Mouse (Mus musculus) frontal cortex, adult 2 months (tissue): ENCODE data around the gene Denr. TPM values are rescaled to one million over a fixed set of nuclear protein-coding genes. Genes with fewer than 3 reads are reported as not detected.

Source experiments
- DNase-seq, 2 experiments: peaks; one replicate each; pipeline ENCODE4 v3.0.0; 2022; ENCODE audit warnings: low spot score in 1 of 2; ENCODE audit errors: extremely low spot score in 1 of 2
- polyA plus RNA-seq: library from polyadenylated mRNA; depleted of rRNA; stranded (reverse); fragments of >200 nt; gene quantifications from 2 replicates; pipeline ENCODE4 v1.2.3, GENCODE M21; 2012

Gene Denr
- polyA plus RNA-seq, 1 experiment: 53.2 TPM

- no peak for DNase-seq
Measured at GRCm38 (mm10) chr5:123906146-123906975, 614 bp upstream of the Denr start.

DNA sequence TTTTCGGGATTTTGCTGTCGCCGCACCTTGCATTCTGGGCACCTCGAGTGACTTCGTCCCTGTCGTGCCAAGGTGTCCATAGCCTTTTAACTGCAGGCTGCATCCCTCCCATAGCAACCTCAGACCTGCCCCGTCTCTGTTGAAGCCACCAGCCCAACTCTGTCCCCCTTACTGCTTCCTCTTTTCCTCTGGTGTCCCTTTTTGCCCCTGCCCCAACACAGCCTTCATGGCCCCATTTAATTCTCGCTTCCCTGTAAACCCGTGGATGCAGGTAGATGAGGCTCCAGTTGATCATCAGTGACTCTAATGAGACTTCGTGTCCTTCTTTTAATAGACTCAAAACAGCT lies 629 bp downstream of the Denr start:
- DNase-seq: no peak

- DNase-seq: no peak
Measured at GRCm38 (mm10) chr5:123914852-123915251, 7.9 kb downstream of the Denr start.

DNA sequence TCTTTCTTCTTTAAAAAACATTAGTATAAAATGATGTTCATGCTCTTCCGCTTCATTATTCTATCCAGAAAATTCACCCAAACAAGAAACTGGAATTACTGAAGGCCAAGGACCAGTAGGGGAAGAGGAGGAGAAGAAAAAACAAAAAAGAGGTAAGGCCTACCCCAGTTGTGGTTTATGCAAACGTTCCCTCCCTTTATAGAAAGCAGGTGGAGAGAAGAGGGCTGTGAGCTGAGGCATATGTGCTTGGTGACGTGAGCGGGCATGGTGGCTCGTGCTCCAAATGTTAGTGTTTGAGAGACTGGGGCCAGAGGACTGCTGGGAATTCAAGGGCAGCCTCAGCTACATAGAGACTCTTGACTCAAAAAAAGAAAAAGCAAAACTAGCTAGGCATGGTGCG lies 15.1 kb downstream of the Denr start:
- DNase-seq: no peak

DNA sequence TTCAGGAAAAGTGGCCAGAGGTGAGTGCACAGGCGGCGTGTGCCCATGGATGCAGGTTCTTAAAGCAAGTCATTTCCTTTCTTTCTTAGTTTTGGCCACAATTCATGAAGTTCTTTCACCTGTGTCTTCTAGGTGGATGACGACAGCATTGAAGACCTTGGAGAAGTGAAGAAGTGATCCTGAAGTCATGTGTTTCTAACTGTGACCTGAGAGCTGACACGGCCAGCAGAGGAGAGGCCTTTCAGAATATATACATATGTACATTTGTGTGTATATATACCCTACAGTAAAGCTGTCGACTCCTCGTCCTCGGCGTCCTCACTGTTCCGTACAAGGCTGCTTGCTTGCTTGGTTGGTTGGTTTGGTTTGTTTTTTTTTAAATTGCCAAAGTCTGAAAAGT lies 20.1 kb downstream of the Denr start, which contains the start of gene Gm43518:
Gene Gm43518 (plus strand): TSS at position 301 of the 400 bp plus-strand sequence.
- no peak for DNase-seq

GRCm38 (mm10) chr5:123930508-123930989 lies 23.6 kb downstream of the Denr start, which contains the start of gene Ccdc62:
Gene Ccdc62 (plus strand): TSS chr5:123930679.
- DNase-seq: peak; percentile 78 to 93

- DNase-seq: no peak
Measured at GRCm38 (mm10) chr5:123931131-123931530, 24.2 kb downstream of the Denr start.

GRCm38 (mm10) chr5:123932927-123933326 lies 26.0 kb downstream of the Denr start:
- DNase-seq: no peak

- DNase-seq: no peak
Measured at GRCm38 (mm10) chr5:123933556-123933955, 26.6 kb downstream of the Denr start.

DNA sequence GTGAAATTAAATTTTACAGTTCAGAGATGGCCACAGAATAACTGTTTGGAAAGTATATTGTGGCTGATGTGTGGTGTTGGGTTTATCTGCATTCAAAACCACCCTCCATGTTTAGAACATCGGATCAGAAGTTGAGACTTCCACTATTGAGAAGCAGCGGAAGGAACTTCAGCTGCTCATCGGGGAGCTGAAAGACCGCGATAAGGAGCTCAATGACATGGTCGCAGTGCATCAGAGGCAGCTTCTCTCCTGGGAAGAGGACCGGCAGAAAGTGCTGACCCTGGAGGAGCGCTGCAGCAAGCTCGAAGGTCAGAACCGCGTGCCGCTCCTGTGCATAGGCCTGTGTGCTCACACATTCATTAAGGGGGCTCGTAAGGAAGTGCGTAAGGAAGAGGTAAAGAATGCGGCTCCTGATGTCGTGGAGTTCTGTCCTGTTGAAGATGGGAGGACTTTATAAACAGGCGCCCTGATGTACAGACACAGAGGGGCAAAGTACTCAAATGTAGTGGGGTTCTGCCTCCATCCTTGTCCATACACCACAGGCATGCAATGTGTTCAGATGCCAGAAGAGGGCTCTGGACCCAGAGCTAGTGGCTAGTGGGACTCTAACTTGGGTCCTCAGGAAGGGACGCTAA lies 27.1 kb downstream of the Denr start:
- DNase-seq: no peak

DNA sequence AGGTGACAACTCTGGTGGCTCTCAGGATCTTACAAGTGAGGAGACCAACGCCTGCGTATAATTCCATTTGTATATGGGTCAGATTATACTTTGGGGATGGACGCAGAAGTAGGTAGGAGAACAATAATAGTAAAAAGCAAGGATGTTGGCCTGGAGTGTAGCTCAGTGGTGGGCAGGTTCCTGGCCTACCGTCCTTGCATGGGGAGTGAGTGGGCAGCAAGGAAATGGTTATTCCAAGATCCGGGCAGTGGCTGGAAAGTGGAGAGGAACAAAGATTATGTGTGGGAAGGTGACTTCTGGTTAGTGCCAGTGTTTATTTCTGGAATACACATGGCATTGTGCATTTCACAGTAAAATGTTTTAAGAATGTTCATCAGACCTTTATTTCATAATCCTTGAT lies 29.0 kb downstream of the Denr start:
- DNase-seq: no peak

- no peak for DNase-seq
Measured at GRCm38 (mm10) chr5:123938479-123938878, 31.5 kb downstream of the Denr start.

DNA sequence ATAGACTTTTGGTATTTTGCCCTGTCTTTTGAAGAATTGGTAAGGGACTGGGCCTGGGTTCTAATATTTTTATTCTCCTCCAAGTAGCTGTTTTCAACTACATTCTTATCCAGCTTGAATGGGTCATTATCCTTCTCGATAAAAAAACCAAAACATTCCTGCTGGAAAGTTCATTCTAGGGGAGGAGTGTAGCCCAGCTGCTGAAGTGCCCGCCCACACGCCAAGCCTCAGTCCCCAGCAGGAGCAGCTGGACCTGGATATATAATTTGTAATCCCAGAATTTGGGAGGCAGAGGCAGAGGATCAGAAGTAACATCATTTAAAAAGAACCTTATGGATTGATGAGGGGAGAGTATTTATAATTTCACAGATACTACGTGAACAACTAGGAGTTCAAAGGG lies 39.6 kb downstream of the Denr start:
- no peak for DNase-seq

DNA sequence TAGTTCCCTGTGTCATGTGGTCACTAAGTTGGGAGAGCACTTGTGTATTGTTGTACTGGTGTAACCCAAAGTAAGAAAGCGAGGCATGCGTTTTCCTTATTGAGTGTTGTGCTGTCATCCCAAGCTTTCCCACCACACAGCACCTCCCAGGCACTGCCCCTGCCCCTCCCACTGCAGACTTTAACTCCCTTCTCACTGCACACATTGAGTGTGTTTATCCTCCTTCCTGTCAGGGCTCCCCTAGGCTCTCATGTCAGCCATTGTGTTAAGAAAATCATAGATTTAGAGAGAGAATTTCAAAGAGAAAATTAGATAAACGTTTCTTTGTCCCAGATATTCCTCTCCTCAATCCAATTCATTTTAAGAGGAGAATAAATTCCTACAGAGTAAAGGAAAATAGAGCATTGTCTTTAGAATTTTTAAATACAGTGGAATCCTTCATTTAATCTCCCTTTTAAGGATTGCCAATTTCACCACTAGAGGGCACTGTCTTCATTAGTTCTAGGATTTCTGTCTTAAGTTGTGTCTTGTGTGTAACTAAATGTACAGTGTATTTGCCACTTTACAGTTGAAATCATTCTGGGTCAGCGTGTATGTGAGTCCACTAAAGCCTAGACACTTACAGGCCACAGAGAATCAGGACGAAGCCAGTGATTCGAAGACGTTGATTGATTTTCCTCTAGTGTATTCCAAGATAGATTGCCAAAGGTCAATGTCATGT lies 40.2 kb downstream of the Denr start:
- DNase-seq: peak in 1 of 2 experiments; percentile 84

DNA sequence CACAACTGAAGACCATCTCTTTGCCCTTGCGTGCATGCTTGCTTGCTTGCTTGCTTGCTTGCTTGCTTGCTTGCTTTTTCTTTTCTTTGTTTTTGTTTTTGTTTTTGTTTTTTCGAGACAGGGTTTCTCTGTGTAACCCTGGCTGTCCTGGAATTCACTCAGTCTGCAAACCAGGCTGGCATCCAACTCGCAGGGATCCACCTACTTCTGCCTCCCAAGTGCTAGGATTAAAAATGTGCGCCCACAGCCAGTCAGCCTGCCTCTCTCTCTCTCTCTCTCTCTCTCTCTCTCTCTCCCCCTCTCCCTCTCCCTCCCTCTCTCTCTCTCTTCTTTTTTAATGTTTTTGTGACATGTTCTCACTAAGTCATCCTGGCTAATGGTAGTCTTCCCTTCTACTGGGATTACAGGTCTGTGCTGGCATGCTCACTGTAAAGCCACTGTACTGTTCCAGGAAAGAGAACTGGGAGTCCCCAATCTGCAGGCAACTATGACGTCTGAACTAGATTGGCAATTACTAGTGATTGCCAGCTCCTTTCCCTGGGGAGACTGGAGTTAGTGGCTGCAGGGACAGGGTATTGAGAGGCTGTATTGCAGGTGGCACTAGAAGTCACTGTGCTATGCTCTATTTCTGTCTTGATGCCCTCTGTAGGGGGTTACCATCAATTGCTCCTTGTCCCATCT lies 45.5 kb downstream of the Denr start:
- peak in 1 of 2 experiments; percentile 61 for DNase-seq

- DNase-seq: peak in 1 of 2 experiments; percentile 49
Measured at GRCm38 (mm10) chr5:123957213-123957612, 50.2 kb downstream of the Denr start.

DNA sequence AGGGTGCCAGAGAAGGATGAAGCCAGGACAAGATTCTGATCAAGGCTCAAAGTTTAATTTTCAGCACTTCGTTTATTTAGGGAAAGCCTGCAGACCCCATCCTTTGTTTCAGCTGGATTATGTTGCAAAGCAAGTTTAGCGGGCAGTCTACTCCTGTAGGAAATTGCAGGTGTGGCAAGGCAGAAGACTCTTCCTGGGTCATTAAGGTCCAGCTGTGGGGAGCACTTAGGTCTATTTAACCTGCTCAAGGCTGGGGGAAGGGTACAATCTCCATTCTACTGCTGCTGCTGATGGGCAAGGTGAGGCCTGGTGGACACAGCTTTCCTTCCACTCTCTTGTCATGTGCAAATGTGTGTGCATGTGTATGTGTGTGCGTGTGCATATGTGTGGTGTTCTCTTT lies 52.0 kb downstream of the Denr start:
- no peak for DNase-seq

- DNase-seq: no peak
Measured at GRCm38 (mm10) chr5:123960129-123960528, 53.2 kb downstream of the Denr start.

DNA sequence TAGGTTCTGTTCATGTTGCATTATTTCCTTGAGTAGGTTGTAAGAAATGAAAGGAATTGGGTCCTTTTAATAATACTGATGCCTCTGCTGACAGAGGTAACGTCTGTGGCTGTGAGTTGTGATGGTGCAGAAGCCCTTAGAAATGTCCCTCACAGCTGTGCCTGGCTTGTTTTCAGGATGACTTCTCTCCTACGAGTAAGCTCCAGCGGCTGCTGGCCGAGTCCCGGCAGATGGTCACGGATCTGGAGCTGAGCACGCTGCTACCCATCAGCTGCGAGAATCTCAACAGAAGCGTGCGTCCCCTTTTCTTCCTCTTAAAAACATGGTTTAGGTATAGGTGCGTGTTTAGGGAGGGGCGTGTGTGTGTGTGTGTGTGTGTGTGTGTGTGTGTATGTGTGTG lies 54.1 kb downstream of the Denr start:
- DNase-seq: no peak

DNA sequence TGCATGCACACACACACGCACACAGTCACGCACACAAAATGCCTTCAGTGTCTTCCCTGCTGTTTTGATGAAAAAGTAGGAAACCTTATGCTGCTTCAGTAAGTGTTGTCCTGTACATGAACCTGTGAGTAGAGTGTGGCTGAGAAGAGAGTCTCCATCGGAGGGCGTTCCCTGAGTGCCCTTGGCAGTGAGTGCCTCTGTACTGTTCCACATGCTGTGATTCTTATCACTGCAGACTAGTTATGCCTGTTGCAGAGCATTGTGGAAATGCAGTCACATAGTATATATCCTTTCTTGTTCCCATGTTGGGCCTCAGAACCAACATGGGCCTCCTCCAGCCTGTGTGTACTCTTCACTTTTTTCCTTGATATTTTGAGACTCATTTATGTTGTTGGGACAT lies 57.2 kb downstream of the Denr start:
- no peak for DNase-seq

- no peak for DNase-seq
Measured at GRCm38 (mm10) chr5:123966759-123967158, 59.8 kb downstream of the Denr start.
